Mouse (Mus musculus) neural tube, embryonic 13.5 days (tissue): ENCODE results near the gene Atp5e. TPM values are rescaled to one million over a fixed set of nuclear protein-coding genes. Genes with fewer than 3 reads are reported as not detected.

ENCODE experiments used
- ATAC-seq: fragments of 200-750 bp; cut with Nextera tagmentation; 2 replicates; pipeline ENCODE4 v1.8.0; 2017; ENCODE audit warnings: low read depth, mild to moderate bottlenecking, moderate TSS enrichment, moderate library complexity
- H3K27ac ChIP-seq: fragments of 300-500 bp; sonication (generic); replicated peaks from 2 replicates; pipeline ENCODE4 v1.5.1; 2015; ENCODE audit warnings: moderate library complexity, mild to moderate bottlenecking, inconsistent platforms
- H3K27me3 ChIP-seq: fragments of 300-500 bp; sonication (generic); 2 replicates; pipeline ENCODE4 v1.6.1; 2015; ENCODE audit warnings: mild to moderate bottlenecking, inconsistent platforms
- H3K36me3 ChIP-seq: fragments of 300-500 bp; sonication (generic); 2 replicates; pipeline ENCODE4 v1.6.1; 2015; ENCODE audit warnings: mild to moderate bottlenecking, inconsistent platforms
- H3K4me1 ChIP-seq: fragments of 300-500 bp; sonication (generic); replicated peaks from 2 replicates; pipeline ENCODE4 v1.6.1; 2015; ENCODE audit warnings: inconsistent platforms
- H3K4me2 ChIP-seq: fragments of 300-500 bp; sonication (generic); 2 replicates; pipeline ENCODE4 v1.6.1; 2015; ENCODE audit warnings: inconsistent platforms, mild to moderate bottlenecking, moderate library complexity
- H3K4me3 ChIP-seq: fragments of 300-500 bp; sonication (generic); 2 replicates; pipeline ENCODE4 v1.5.1; 2015; ENCODE audit warnings: mild to moderate bottlenecking, inconsistent platforms
- H3K9ac ChIP-seq: fragments of 300-500 bp; sonication (generic); 2 replicates; pipeline ENCODE4 v1.6.1; 2015; ENCODE audit warnings: moderate library complexity, mild to moderate bottlenecking, inconsistent platforms
- H3K9me3 ChIP-seq: fragments of 300-500 bp; sonication (generic); 2 replicates; pipeline ENCODE4 v1.6.1; 2016; ENCODE audit warnings: inconsistent platforms
- WGBS: fragments of 180-500 bp; shearing (Covaris S2); methylation state at CpG from one replicate; pipeline ENCODE4 v1.1.7; 2015; 5-methylcytosine and 5-hydroxymethylcytosine counted together
- polyA plus RNA-seq: library from polyadenylated mRNA; unstranded; fragments of >200 nt; fragmentation: Nextera tagmentation; extraction: Ambion mirVana; gene quantifications from 2 replicates; pipeline ENCODE4 v1.2.1, GENCODE M21; 2015

Atp5e gene
- polyA plus RNA-seq, 1 experiment from 2014 or later, result 807 TPM

DNA sequence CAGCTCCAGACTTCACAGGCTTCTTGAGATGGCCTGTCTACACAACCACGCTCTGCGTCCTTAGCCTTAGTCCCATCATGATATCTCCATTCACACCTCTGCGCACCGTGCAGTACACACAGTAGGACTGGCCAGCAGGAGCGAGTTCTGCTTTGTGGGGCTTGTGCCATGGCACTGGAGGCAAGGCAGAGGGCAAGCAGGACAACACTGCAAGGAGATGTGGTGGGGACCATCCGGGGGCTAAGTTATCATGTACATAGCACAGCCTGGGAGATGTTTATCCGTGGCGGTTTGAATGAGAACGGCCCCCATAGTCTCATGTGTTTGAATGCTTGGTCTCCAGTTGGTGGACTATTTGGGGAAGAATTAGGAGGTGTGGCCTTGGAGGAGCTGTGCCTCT lies 29.0 kb downstream of the Atp5e start:
- Histone ChIP-seq H3K27me3 (no peaks in the 10 kb centered on the region), H3K4me2 (no peak overlapping the region), H3K4me3 (no peak overlapping the region), H3K27ac (no peak overlapping the region), H3K9ac (no peak overlapping the region), H3K9me3 (no peaks in the 10 kb centered on the region), H3K36me3 (no peaks in the 10 kb centered on the region), H3K4me1 (peaks cover 21% of the 10 kb centered on the region)
- 95% methylated on average over 9 of the region's 9 CpGs for WGBS
- no peak for ATAC-seq

DNA sequence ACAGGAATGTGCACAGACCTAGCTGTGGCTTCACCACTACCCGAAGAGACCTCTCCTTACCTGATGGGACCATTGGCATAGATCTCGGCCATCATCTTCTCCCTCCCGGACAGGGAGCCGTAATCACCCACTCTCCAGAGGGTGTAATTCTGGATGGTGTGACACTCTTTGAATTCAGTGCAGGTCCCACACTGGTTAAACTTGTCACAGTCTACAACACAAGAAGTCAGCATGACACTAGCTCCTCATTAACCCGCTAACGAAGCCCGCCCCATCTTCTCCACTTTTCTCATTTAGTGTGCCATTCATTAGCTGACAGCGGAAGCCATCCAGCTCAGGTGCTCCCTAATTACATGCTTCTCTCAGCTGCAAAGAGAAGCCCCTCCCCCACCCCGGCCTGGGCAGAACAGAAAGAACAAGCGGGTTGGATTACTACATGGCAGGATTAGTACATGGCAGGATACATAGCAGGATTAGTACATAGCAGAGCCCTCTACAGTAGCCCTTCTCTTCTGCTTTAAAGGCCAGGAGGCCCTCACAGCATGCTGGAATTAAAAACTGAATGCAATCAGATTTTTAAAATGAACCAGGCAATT lies 34.8 kb downstream of the Atp5e start:
- Histone ChIP-seq H3K4me1 (0 out of 2 replicates have a peak, but pooled peaks cover 10% of the 10 kb centered on the region), H3K27me3 (no peaks in the 10 kb centered on the region), H3K9ac (no peak overlapping the region), H3K9me3 (no peaks in the 10 kb centered on the region), H3K36me3 (peaks cover 55% of the 10 kb centered on the region), H3K4me2 (no peak overlapping the region), H3K4me3 (no peak overlapping the region), H3K27ac (peak overlapping the region; percentile 49; the same call in 1 of the 2 replicates)
- WGBS, result 66% methylated on average over 10 of the region's 10 CpGs
- ATAC-seq, result peak; percentile 62

DNA sequence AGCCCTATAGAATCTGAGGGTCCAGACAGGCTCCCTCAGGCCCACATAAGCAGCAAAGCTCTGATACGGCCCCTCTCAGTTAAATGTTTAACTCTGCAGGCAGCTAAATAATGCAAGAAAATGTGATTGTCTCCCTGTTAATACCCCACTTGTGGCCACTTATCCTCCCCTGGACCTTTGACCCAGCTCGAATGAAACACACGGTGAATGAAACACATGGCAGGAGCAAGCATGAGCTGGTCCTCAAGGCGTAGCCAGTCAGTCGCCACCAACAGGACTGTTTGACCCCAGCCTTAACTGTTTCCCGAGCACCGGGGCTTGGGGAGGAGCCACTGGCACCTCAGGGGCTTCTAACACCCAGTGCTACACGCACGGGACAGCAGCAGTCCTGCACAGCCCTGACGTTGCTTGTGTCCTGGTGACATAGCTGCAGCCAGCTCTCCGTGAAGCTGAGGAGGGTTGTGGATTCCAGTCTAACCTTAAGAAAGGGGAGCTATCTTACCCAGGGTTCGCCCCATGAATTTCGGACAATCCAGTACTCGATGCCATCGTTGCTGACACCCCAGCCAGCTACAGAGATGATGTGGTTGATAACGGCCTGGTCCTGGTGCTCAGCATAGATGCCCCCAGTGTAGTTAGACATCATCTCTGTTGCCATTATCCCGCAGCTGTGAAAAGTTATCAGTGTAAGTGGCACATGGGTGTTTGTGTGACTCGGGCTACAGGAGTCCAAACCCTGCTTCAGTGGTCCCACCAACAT lies 35.6 kb downstream of the Atp5e start:
- Histone ChIP-seq H3K9ac (no peak overlapping the region), H3K9me3 (no peaks in the 10 kb centered on the region), H3K36me3 (peaks cover 63% of the 10 kb centered on the region), H3K27me3 (no peaks in the 10 kb centered on the region), H3K27ac (no peak overlapping the region), H3K4me3 (no peak overlapping the region), H3K4me2 (no peak overlapping the region), H3K4me1 (0 out of 2 replicates have a peak, but pooled peaks cover 10% of the 10 kb centered on the region)
- no peak for ATAC-seq
- WGBS, result 84% methylated on average over 18 of the region's 18 CpGs

DNA sequence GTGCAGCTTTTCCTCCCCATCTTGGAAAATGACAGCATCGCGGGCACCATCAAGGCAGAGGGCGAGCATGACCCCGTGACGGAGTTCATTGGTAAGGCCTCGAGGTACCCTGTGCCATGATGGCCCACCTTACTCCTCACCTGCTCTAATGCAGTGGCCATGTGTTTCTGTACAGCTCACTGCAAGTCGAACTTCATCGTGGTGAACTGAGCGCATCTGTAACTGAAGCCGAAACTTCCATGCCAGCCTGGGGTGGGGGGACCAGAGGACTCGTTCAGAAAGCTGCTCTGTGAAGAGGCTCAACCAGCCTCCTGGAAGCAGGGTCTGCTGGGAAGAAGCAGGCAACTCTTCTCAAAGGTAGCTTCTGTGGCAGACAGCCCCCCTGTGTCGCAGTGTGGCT lies 37.0 kb downstream of the Atp5e start:
- no peak for ATAC-seq
- no peak overlapping the region for H3K4me3 ChIP-seq
- H3K36me3 ChIP-seq, result peaks cover 77% of the 10 kb centered on the region
- H3K27me3 ChIP-seq, result no peaks in the 10 kb centered on the region
- H3K4me2 ChIP-seq, result no peak overlapping the region
- 95% methylated on average over 12 of the region's 12 CpGs for WGBS
- no peak overlapping the region for H3K27ac ChIP-seq
- 0 out of 2 replicates have a peak, but pooled peaks cover 10% of the 10 kb centered on the region for H3K4me1 ChIP-seq
- no peak overlapping the region for H3K9ac ChIP-seq
- H3K9me3 ChIP-seq, result no peaks in the 10 kb centered on the region

DNA sequence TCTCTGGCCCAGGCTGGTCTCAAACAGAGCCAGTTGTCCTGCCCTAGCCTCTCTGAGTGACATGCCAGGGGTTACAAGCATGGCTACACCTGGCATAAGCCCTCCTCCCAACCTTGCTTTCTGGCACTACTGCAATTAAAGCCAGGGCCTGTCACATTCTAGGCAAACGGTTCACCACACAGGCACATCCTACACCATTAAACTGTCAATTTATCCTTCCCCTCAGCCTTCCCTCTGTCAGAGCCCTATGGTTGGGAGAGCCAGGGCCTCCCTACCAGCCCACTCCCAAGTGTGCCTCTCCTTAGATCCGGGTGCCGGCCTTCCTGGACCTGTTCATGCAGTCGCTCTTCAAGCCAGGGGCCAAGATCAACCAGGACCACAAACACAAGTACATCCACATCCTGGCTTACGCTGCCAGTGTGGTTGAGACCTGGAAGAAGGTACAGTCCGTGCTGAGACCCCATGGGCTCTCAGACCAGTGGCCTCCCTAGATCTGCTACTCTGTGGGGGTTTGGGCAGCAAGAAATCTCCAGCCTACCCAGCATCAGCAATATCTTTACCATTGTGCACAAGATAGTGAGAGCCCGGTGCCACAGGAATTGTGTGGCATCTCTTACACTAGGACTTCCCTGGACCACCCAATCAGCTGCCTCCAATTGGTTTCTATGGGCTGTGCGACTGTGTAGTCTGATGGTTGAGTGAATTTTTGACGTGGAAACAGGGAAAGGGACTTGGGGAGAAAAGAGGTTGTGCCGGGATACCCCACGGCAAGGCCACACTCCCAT lies 39.4 kb downstream of the Atp5e start:
- H3K4me2 ChIP-seq, result no peak overlapping the region
- 93% methylated on average over 11 of the region's 11 CpGs for WGBS
- no peak overlapping the region for H3K9ac ChIP-seq
- no peak overlapping the region for H3K4me3 ChIP-seq
- 0 out of 2 replicates have a peak, but pooled peaks cover 9% of the 10 kb centered on the region for H3K4me1 ChIP-seq
- H3K36me3 ChIP-seq, result peaks cover 99% of the 10 kb centered on the region
- no peaks in the 10 kb centered on the region for H3K9me3 ChIP-seq
- ATAC-seq, result no peak
- no peaks in the 10 kb centered on the region for H3K27me3 ChIP-seq
- no peak overlapping the region for H3K27ac ChIP-seq

DNA sequence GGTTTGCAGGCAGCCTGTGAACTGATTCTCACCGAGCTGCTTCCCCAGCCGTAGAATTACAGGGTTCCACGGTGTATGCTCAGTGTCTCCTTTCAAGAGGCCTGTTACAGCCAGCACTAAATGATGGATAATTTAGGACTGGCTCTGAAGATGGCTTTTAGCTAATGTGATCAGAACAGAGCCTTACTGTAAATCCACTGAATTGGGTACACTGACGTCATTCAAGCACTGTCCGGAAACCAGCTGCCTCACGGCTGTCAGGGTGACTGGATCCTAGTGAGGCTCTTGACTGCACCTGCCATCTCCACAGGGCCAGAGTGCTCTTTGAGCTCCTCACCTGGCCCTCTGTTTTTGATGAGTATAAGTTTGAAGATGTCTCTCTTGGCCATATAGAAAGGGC lies 42.8 kb downstream of the Atp5e start:
- Histone ChIP-seq H3K9ac (no peak overlapping the region), H3K9me3 (no peaks in the 10 kb centered on the region), H3K4me2 (no peak overlapping the region), H3K4me1 (peaks cover 11% of the 10 kb centered on the region), H3K27me3 (no peaks in the 10 kb centered on the region), H3K27ac (no peak overlapping the region), H3K36me3 (peaks cover 67% of the 10 kb centered on the region), H3K4me3 (no peak overlapping the region)
- no peak for ATAC-seq
- 84% methylated on average over 6 of the region's 6 CpGs for WGBS

DNA sequence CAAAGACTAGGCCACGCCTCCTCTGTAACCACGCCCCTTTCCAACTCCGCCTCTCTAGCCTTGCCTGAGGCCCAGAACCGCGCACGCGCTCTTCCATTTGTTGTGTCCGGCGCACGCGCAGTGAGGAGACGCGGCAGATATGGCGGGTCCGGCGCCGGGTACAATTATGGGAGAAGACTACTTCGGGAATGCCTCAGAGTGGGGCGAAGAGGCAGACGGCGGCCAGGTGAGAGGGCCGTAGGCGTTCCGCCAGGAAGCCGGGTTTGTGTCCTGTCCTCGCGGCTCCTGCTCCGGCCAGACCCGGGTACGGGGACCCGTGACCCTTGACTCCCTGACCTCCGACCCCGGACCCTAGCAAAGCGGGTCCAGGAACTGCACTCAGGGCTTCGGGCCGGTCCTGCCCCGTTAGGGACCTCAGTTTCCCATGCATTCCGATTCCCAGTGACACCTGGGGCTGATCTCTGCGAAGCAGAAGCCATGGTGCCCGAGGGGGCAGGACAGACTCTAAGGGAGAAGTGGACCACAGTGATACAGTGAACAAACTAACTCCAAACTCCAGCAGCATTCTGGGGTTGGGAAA lies 48.1 kb downstream of the Atp5e start, which contains the start of gene Nelfcd:
TSS of gene Nelfcd (plus strand) at position 74 of the 580 bp plus-strand sequence.
- Histone ChIP-seq H3K4me3 (peak within 1 kb of the TSS; percentile 92), H3K4me1 (peaks cover 13% of the 10 kb centered on the region), H3K27ac (no peak within 1 kb of the TSS), H3K27me3 (no peaks in the 10 kb centered on the region), H3K9ac (peak within 1 kb of the TSS; percentile 89), H3K9me3 (no peaks in the 10 kb centered on the region), H3K4me2 (peak within 1 kb of the TSS; percentile 87), H3K36me3 (peaks cover 14% of the 10 kb centered on the region)
- peak; percentile 94 for ATAC-seq
- WGBS, result 1% methylated on average over 40 of the region's 40 CpGs

DNA sequence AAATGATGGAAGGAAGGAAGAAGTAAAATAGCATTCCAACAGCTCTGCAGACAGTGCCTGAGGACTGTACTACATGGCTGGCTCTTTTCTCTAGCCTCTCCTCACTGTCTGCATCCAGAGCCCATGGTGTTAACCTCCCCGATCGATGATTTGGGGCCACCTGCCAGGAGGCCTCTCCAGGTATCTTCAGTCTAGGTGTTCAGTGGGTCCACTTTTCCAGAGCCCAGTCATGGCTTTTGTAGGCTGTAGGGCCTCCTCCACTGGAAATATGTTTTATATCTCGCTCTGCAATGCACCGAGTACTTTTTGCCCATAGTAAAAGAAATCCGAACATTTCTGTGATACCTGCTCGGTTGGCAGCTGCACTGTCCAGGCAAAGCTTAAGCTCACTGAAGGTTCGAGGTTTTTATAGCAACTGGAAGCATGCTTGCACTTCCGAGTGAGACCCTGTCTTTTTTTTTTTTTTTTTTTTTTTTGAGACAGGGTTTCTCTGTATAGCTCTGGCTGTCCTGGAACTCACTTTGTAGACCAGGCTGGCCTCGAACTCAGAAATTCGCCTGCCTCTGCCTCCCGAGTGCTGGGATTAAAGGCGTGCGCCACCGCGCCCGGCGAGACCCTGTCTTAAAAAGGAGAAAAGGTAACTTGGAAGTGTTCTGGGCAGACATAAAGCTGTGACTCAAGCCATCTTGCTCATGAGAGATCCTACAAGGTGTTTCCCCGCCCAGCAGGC lies 48.7 kb downstream of the Atp5e start:
- Histone ChIP-seq H3K4me1 (peaks cover 13% of the 10 kb centered on the region), H3K36me3 (peaks cover 8% of the 10 kb centered on the region), H3K27me3 (no peaks in the 10 kb centered on the region), H3K4me3 (peak overlapping the region; percentile 92), H3K4me2 (peak overlapping the region; percentile 87), H3K9ac (no peak overlapping the region), H3K9me3 (no peaks in the 10 kb centered on the region), H3K27ac (no peak overlapping the region)
- 48% methylated on average over 17 of the region's 18 CpGs for WGBS
- ATAC-seq, result no peak; the same call in 1 of the 2 replicates

DNA sequence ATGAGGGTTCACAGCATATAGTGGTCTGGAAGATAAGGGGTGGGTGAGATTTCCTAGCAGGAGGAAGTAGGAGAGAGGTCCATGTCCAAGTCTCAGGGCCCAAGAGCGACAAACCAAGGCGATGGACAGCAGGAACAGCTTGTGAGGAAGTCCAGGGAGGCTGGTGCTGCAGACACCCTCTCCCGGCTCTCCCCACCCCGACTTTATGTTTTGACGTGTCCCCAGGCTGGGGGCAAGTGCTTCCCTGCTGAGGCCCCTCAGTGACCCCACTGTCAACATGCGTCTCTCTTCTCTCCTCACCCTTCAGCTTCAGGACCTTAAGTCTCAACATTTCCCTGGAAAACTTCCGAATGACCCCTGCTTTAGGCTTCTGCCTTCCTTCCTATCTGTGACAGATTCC lies 50.8 kb downstream of the Atp5e start:
- no peak for ATAC-seq
- Histone ChIP-seq H3K27ac (no peak overlapping the region), H3K27me3 (no peaks in the 10 kb centered on the region), H3K36me3 (no peaks in the 10 kb centered on the region), H3K9me3 (no peaks in the 10 kb centered on the region), H3K9ac (no peak overlapping the region), H3K4me1 (peaks cover 13% of the 10 kb centered on the region), H3K4me3 (no peak overlapping the region), H3K4me2 (no peak overlapping the region)
- WGBS, result 80% methylated on average over 7 of the region's 7 CpGs
